Mouse (Mus musculus): ENCODE data around the gene Fhdc1.

DNA sequence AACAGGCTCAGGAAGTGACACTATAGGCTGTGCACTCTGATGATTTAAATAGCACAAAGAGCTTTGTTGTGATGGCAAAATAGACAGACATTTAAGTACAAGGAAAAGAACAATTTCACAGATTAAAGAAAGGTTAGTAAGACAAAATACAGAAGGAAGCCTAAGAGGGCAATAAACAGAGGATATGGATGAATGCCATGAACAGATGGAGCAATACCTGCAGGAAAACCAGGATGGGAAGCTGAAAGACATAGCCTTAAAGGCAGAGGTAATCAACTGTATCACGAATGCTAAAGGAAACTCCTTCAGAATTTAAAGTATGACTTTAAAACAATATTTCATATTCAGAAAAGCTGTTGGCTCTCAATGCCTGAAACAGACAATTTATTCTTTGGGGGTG, 44.7 kb upstream of the Fhdc1 start:
- no peak for TF ChIP-seq HCFC1 (IDR thresholded peaks at IDR 0.05; ENCODE audit: borderline replicate concordance, insufficient read depth, low read length)
- no peak for TF ChIP-seq CHD2 (IDR thresholded peaks at IDR 0.05; ENCODE audit: low read depth, low read length)
- TF ChIP-seq ZNF384 (IDR thresholded peaks at IDR 0.05; ENCODE audit: low read depth, low read length) = no peak
- TF ChIP-seq ZC3H11A (IDR thresholded peaks at IDR 0.05; ENCODE audit: borderline replicate concordance, low read depth, low read length) = no peak
